Mouse (Mus musculus): ENCODE results near the gene Fmo5.

DNA sequence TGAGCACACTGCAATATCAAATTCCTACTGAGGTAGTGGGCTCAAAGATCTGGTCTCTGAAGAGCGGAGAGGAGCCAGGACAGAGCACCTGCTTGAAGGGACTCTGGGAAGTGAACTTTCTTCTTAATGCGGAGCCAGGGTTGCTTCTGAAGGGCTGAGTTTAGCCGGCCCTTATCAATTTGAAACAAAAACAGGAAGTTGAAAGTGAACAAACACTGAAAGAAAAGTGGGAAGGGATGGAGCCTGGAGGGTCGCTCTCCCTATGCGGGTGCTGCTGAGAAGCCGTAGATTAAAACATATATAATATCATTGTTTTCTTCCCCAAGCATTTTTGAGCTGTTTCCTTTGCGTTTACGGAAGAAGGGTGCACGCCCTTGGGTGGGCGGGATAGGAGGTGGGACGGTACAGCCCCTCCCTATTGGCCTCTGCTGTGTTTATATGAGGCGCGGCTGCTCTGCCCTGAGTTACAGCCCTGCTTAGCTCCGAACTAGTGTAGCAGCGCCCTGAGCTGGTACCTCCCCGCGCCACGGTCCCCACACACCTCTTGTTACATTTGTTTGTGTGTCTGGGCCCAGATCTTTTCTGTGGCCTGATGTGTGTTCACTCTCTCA, at the start of gene Fmo5:
- TF ChIP-seq CTCF (IDR thresholded peaks at IDR 0.05; ENCODE audit: borderline replicate concordance, insufficient read depth, low read depth, low read length) (no peak), POLR2A (IDR thresholded peaks at IDR 0.05; ENCODE audit: borderline replicate concordance, insufficient read depth, low read length) (no peak)

Data from cerebellum, adult 2 months (tissue).